Mouse (Mus musculus) limb, embryonic 10.5 days (tissue): ENCODE results near the gene Hist1h4h. TPM values are rescaled to one million over a fixed set of nuclear protein-coding genes. Genes with fewer than 3 reads are reported as not detected.

Experiments
- DNase-seq: peaks from one replicate; pipeline ENCODE4 v3.0.0-alpha.2; 2017; ENCODE audit warnings: low spot score
- H3K27ac ChIP-seq: fragments of 300-500 bp; sonication (generic); 2 replicates; pipeline ENCODE4 v1.5.1; 2016; ENCODE audit warnings: mild to moderate bottlenecking
- H3K27me3 ChIP-seq: fragments of 300-500 bp; sonication (generic); 2 replicates; pipeline ENCODE4 v1.6.1; 2016; ENCODE audit warnings: low read depth, mild to moderate bottlenecking; ENCODE audit not compliant: poor library complexity, severe bottlenecking
- H3K36me3 ChIP-seq: fragments of 300-500 bp; sonication (generic); 2 replicates; pipeline ENCODE4 v1.6.1; 2016; ENCODE audit warnings: mild to moderate bottlenecking, moderate library complexity
- H3K4me1 ChIP-seq: fragments of 300-500 bp; sonication (generic); 2 replicates; pipeline ENCODE4 v1.6.1; 2016
- H3K4me3 ChIP-seq: fragments of 300-500 bp; sonication (generic); 2 replicates; pipeline ENCODE4 v1.5.1; 2016; ENCODE audit warnings: mild to moderate bottlenecking, moderate library complexity
- H3K9me3 ChIP-seq: fragments of 300-500 bp; sonication (generic); replicated peaks from 2 replicates; pipeline ENCODE4 v1.6.1; 2016; ENCODE audit warnings: mild to moderate bottlenecking
- WGBS: fragments of 180-500 bp; shearing (Covaris S2); methylation state at CpG from one replicate; pipeline ENCODE4 v1.1.7; 2016; 5-methylcytosine and 5-hydroxymethylcytosine counted together
- polyA plus RNA-seq: library from polyadenylated mRNA; unstranded; fragments of >200 nt; fragmentation: Nextera tagmentation; extraction: Ambion mirVana; gene quantifications from 2 replicates; pipeline ENCODE4 v1.2.1, GENCODE M21; 2016

Gene Hist1h4h
- polyA plus RNA-seq, 1 experiment from 2014 or later, result 2.4 TPM

- DNase-seq, result no peak
- WGBS, result under 1% methylated on average over 19 of the region's 19 CpGs
- Histone ChIP-seq H3K36me3 (no peaks in the 10 kb centered on the region), H3K4me1 (peaks cover 5% of the 10 kb centered on the region), H3K4me3 (peak overlapping the region; percentile 51), H3K9me3 (no peaks in the 10 kb centered on the region), H3K27ac (peak overlapping the region; percentile 72), H3K27me3 (no peaks in the 10 kb centered on the region)
Measured at GRCm38 (mm10) chr13:23516822-23517602, 13.8 kb upstream of the Hist1h4h start.

- H3K27ac ChIP-seq, result no peak overlapping the region
- no peaks in the 10 kb centered on the region for H3K9me3 ChIP-seq
- H3K4me3 ChIP-seq, result peak overlapping the region; percentile 51
- no peaks in the 10 kb centered on the region for H3K27me3 ChIP-seq
- H3K36me3 ChIP-seq, result no peaks in the 10 kb centered on the region
- under 1% methylated on average over 27 of the region's 27 CpGs for WGBS
- H3K4me1 ChIP-seq, result peaks cover 5% of the 10 kb centered on the region
- DNase-seq, result peak; percentile 81
Measured at GRCm38 (mm10) chr13:23517603-23518294, 13.1 kb upstream of the Hist1h4h start.

DNA sequence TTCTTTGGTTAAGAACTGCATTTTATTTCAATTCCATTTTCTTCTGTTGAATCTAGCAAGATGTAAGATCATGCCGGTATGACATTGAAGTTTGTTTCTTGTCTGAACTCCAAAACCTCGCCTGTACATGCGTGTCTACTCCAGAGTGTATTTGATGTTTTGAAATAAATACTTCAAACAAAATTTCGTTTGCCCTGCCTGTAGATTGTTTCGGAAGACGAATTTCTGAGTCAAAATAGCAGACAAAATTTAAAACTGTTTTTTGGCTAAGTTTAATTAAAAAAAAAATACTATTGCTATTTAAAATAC lies 12.6 kb upstream of the Hist1h4h start:
- no peak for DNase-seq
- under 1% methylated on average over 6 of the region's 6 CpGs for WGBS
- no peak overlapping the region for H3K27ac ChIP-seq
- peaks cover 5% of the 10 kb centered on the region for H3K4me1 ChIP-seq
- no peaks in the 10 kb centered on the region for H3K27me3 ChIP-seq
- no peaks in the 10 kb centered on the region for H3K9me3 ChIP-seq
- no peaks in the 10 kb centered on the region for H3K36me3 ChIP-seq
- peak overlapping the region; percentile 51 for H3K4me3 ChIP-seq

DNA sequence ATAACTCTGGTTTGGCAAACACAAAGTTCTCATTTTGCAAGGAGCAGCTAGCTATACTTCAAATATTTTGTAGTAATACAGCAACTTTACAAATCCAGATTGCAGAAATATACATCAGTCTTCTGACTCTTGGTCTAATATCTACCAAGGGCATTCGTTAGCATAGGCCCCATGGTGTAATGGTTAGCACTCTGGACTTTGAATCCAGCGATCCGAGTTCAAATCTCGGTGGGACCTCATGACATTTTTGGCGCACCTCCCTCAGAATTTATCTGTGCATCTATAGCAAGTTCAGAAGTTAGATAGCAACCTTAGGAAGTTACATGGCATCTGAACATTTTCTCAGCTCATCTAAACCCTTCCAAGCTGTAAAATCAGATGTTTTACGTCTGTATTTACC lies 12.0 kb upstream of the Hist1h4h start:
- Histone ChIP-seq H3K27me3 (no peaks in the 10 kb centered on the region), H3K4me3 (peak overlapping the region; percentile 51), H3K36me3 (no peaks in the 10 kb centered on the region), H3K4me1 (peaks cover 5% of the 10 kb centered on the region), H3K9me3 (no peaks in the 10 kb centered on the region), H3K27ac (no peak overlapping the region)
- peak; percentile 76 for DNase-seq
- WGBS, result 0% methylated on average over 6 of the region's 6 CpGs

DNA sequence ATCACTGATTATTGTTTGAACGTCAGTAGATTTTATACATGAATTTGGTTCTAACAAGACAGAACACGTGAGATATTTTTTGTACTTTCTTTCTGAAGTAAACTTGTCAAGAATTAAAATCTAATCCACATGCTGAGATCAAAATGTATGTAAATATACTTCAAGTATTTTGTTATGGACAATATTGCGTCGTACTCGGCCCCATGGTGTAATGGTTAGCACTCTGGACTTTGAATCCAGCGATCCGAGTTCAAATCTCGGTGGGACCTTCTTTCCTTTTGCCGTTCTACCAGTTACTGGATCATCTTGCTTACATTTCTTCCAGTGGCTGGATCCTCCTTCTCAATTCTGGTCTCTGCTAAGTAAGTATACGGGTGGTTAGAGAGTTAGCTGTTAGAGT lies 11.4 kb upstream of the Hist1h4h start:
- no peaks in the 10 kb centered on the region for H3K27me3 ChIP-seq
- H3K27ac ChIP-seq, result no peak overlapping the region
- H3K9me3 ChIP-seq, result no peaks in the 10 kb centered on the region
- no peaks in the 10 kb centered on the region for H3K36me3 ChIP-seq
- under 1% methylated on average over 10 of the region's 10 CpGs for WGBS
- peaks cover 5% of the 10 kb centered on the region for H3K4me1 ChIP-seq
- DNase-seq, result peak; percentile 72
- peak overlapping the region; percentile 51 for H3K4me3 ChIP-seq

DNA sequence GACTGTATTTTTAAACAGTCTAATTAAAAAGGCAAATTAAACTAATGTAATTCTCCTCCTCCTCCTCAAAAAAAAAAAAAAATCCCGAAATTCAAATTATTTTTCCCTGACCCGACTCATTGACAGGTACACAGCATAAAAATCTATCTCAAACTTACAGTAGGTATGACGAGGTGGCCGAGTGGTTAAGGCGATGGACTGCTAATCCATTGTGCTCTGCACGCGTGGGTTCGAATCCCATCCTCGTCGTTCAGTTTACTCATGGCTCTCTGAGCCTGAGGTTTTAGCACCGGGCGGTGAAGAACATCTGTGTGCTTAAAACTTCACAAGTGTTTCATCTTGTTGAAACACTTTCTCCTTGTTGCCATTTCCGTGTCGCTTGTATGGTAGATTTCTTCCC lies 9.1 kb upstream of the Hist1h4h start:
- Histone ChIP-seq H3K27me3 (no peaks in the 10 kb centered on the region), H3K27ac (no peak overlapping the region), H3K36me3 (no peaks in the 10 kb centered on the region), H3K9me3 (no peaks in the 10 kb centered on the region), H3K4me3 (peak overlapping the region; percentile 27), H3K4me1 (peaks cover 7% of the 10 kb centered on the region)
- under 1% methylated on average over 14 of the region's 14 CpGs for WGBS
- peak; percentile 79 for DNase-seq

GRCm38 (mm10) chr13:23523976-23524375 lies 6.9 kb upstream of the Hist1h4h start:
- H3K27ac ChIP-seq, result no peak overlapping the region
- no peaks in the 10 kb centered on the region for H3K9me3 ChIP-seq
- no peak overlapping the region for H3K4me3 ChIP-seq
- WGBS, result 63% methylated on average over 5 of the region's 5 CpGs
- peaks cover 13% of the 10 kb centered on the region for H3K4me1 ChIP-seq
- no peak for DNase-seq
- no peaks in the 10 kb centered on the region for H3K36me3 ChIP-seq
- H3K27me3 ChIP-seq, result no peaks in the 10 kb centered on the region

GRCm38 (mm10) chr13:23524654-23525053 lies 6.2 kb upstream of the Hist1h4h start:
- peak; percentile 93 for DNase-seq
- H3K27me3 ChIP-seq, result no peaks in the 10 kb centered on the region
- H3K4me3 ChIP-seq, result peak overlapping the region; percentile 19
- no peaks in the 10 kb centered on the region for H3K9me3 ChIP-seq
- WGBS, result 10% methylated on average over 5 of the region's 5 CpGs
- no peaks in the 10 kb centered on the region for H3K36me3 ChIP-seq
- H3K4me1 ChIP-seq, result peaks cover 19% of the 10 kb centered on the region
- H3K27ac ChIP-seq, result no peak overlapping the region

DNA sequence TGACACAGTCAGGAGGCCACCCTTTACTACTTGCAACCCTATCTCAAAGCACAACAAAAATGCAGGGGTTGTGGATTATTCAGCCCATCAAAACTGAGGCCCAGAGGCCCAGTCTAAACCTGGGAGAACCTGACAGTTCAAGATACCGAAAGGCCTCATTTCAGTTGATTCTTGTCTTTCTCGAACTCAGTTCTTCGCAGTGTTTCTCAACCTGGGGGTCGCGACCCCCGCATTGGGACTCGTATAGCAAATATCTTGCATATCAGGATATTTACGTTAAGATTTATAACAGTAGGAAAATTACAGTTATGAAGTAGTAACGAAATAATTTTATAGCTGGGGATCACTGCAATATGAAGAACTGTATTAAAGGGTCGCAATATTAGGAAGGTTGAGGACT lies 4.9 kb upstream of the Hist1h4h start:
- Histone ChIP-seq H3K4me3 (peak overlapping the region; percentile 53), H3K27me3 (no peaks in the 10 kb centered on the region), H3K36me3 (no peaks in the 10 kb centered on the region), H3K9me3 (no peaks in the 10 kb centered on the region), H3K27ac (no peak overlapping the region), H3K4me1 (peaks cover 19% of the 10 kb centered on the region)
- DNase-seq, result peak; percentile 67
- 1% methylated on average over 10 of the region's 10 CpGs for WGBS

DNA sequence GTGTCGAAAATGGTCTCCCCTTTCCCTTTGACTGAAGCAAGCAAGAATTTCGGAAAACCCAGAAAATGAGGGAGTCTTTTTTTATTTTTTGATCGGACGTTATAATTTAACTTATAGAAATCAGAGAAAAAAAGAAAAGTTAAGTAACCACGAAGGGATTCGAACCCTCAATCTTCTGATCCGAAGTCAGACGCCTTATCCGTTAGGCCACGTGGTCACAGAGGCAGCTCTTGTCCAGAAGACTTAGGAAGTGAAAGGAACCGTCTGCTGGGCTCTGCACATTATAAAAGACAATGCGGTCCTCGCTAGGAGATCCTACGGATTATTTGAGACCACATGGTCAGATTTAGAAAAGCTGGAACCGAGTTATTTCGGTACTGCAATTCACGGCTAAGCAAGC lies 4.5 kb upstream of the Hist1h4h start:
- peak; percentile 93 for DNase-seq
- H3K27ac ChIP-seq, result peak overlapping the region; percentile 79
- peak overlapping the region; percentile 53 for H3K4me3 ChIP-seq
- no peaks in the 10 kb centered on the region for H3K27me3 ChIP-seq
- H3K9me3 ChIP-seq, result no peaks in the 10 kb centered on the region
- H3K4me1 ChIP-seq, result peaks cover 19% of the 10 kb centered on the region
- no peaks in the 10 kb centered on the region for H3K36me3 ChIP-seq
- WGBS, result under 1% methylated on average over 17 of the region's 17 CpGs

- H3K27ac ChIP-seq, result peak overlapping the region; percentile 22; the same call in 1 of the 2 replicates
- peak overlapping the region; percentile 27; the same call in 1 of the 2 replicates for H3K4me3 ChIP-seq
- H3K4me1 ChIP-seq, result peaks cover 31% of the 10 kb centered on the region
- H3K36me3 ChIP-seq, result no peaks in the 10 kb centered on the region
- 76% methylated on average over 5 of the region's 5 CpGs for WGBS
- H3K27me3 ChIP-seq, result no peaks in the 10 kb centered on the region
- DNase-seq, result peak; percentile 49
- no peaks in the 10 kb centered on the region for H3K9me3 ChIP-seq
Measured at GRCm38 (mm10) chr13:23529005-23529404, 1.8 kb upstream of the Hist1h4h start.

GRCm38 (mm10) chr13:23529480-23530165 lies 1.2 kb upstream of the Hist1h4h start:
- H3K27me3 ChIP-seq, result no peaks in the 10 kb centered on the region
- H3K4me1 ChIP-seq, result peaks cover 31% of the 10 kb centered on the region
- H3K36me3 ChIP-seq, result no peaks in the 10 kb centered on the region
- no peak for DNase-seq
- peak overlapping the region; percentile 63 for H3K4me3 ChIP-seq
- WGBS, result 40% methylated on average over 2 of the region's 2 CpGs
- no peaks in the 10 kb centered on the region for H3K9me3 ChIP-seq
- H3K27ac ChIP-seq, result peak overlapping the region; percentile 97
